Mouse (Mus musculus) CH12.LX (cell line): ENCODE measurements around the gene Ndp. TPM values are rescaled to one million over a fixed set of nuclear protein-coding genes. Genes with fewer than 3 reads are reported as not detected.

ENCODE experiments used
- DNase-seq: peaks from one replicate; pipeline ENCODE4 v3.0.0-alpha.2; 2013; ENCODE audit errors: extremely low read depth
- H3K27ac ChIP-seq: 2 replicates; pipeline ENCODE4 v1.5.1; 2012; ENCODE audit warnings: low read depth, mild to moderate bottlenecking, control low read depth, moderate library complexity; ENCODE audit not compliant: insufficient read depth
- H3K27me3 ChIP-seq: replicated peaks from 2 replicates; pipeline ENCODE3; 2012; ENCODE audit warnings: inconsistent platforms
- H3K36me3 ChIP-seq, 2 experiments: replicated peaks in 1 of 2; 2 replicates each; pipeline versions ENCODE3 to v1.6.1; 2012; ENCODE audit warnings: inconsistent platforms in 1 of 2, low read length in 1 of 2, mild to moderate bottlenecking in 1 of 2, mixed read lengths in 1 of 2, moderate library complexity in 1 of 2; ENCODE audit not compliant: control insufficient read depth in 1 of 2, insufficient read depth in 1 of 2
- H3K4me1 ChIP-seq, 2 experiments: 2 replicates each; pipeline ENCODE4 v1.6.1; 2012; ENCODE audit warnings: inconsistent platforms in 1 of 2, moderate library complexity in 1 of 2; ENCODE audit not compliant: insufficient read depth in 2 of 2, control insufficient read depth in 1 of 2
- H3K4me2 ChIP-seq: 2 replicates; pipeline ENCODE4 v1.6.1; 2012; ENCODE audit warnings: low read depth, mild to moderate bottlenecking, control low read depth; ENCODE audit not compliant: poor library complexity, insufficient read depth, severe bottlenecking
- H3K4me3 ChIP-seq, 3 experiments: fragments of 150-350 bp in 1 of 3; sonication (generic) in 1 of 3; replicated peaks in 1 of 3; 2 replicates each; pipeline versions ENCODE3 to v1.5.1; 2011 to 2012; ENCODE audit warnings: low read depth in 2 of 3, low read length in 2 of 3, mild to moderate bottlenecking in 2 of 3, moderate library complexity in 2 of 3, control low read depth in 1 of 3, improper control_type of control experiment in 1 of 3, inconsistent platforms in 1 of 3, mixed read lengths in 1 of 3; ENCODE audit not compliant: poor library complexity in 1 of 3
- H3K79me2 ChIP-seq: replicated peaks from 2 replicates; pipeline ENCODE4 v1.6.1; 2012; ENCODE audit warnings: mild to moderate bottlenecking, moderate library complexity; ENCODE audit not compliant: control insufficient read depth, poor library complexity, insufficient read depth, severe bottlenecking; ENCODE audit errors: extremely low read depth
- H3K9ac ChIP-seq: 2 replicates; pipeline ENCODE4 v1.6.1; 2012; ENCODE audit warnings: low read depth, mild to moderate bottlenecking, control low read depth, moderate library complexity; ENCODE audit not compliant: insufficient read depth
- H3K9me3 ChIP-seq: replicated peaks from 2 replicates; pipeline ENCODE3; 2012; ENCODE audit warnings: low read length, inconsistent platforms, mixed read lengths
- BHLHE40 ChIP-seq: IDR thresholded peaks from 2 replicates; pipeline ENCODE4 v1.6.1; 2011; ENCODE audit warnings: mild to moderate bottlenecking, low read depth, low read length, improper control_type of control experiment
- CHD1 ChIP-seq: IDR thresholded peaks from 2 replicates; pipeline ENCODE4 v1.6.1; 2012; ENCODE audit warnings: low read depth, low read length, improper control_type of control experiment, inconsistent platforms
- CHD2 ChIP-seq: IDR thresholded peaks from 2 replicates; pipeline ENCODE4 v1.6.1; 2011; ENCODE audit warnings: low read length, improper control_type of control experiment
- CTCF ChIP-seq, 2 experiments: IDR thresholded peaks in 1 of 2; conservative IDR thresholded peaks in 1 of 2; 2 replicates each; pipeline ENCODE4 v1.5.1; 2011 to 2012; ENCODE audit warnings: low read depth in 2 of 2, low read length in 2 of 2, improper control_type of control experiment in 1 of 2, inconsistent platforms in 1 of 2, mild to moderate bottlenecking in 1 of 2, moderate library complexity in 1 of 2
- ETS1 ChIP-seq: conservative IDR thresholded peaks from 2 replicates; pipeline ENCODE4 v1.6.1; 2012; ENCODE audit warnings: low read depth, mild to moderate bottlenecking, inconsistent platforms, low read length, improper control_type of control experiment, moderate library complexity
- JUN ChIP-seq: IDR thresholded peaks from 2 replicates; pipeline ENCODE4 v1.6.1; 2011; ENCODE audit warnings: low read depth, mild to moderate bottlenecking, low read length, improper control_type of control experiment, moderate library complexity; ENCODE audit not compliant: insufficient read depth
- JUND ChIP-seq: conservative IDR thresholded peaks from 2 replicates; pipeline ENCODE4 v1.6.1; 2011; ENCODE audit warnings: low read depth, low read length, improper control_type of control experiment
- KAT2A ChIP-seq: IDR thresholded peaks from 2 replicates; pipeline ENCODE4 v1.6.1; 2012; ENCODE audit warnings: low read length, improper control_type of control experiment, inconsistent platforms; ENCODE audit not compliant: insufficient replicate concordance
- MAFK ChIP-seq: IDR thresholded peaks from 2 replicates; pipeline ENCODE4 v1.6.1; 2011; ENCODE audit warnings: low read length, improper control_type of control experiment; ENCODE audit not compliant: insufficient replicate concordance
- MAX ChIP-seq: IDR thresholded peaks from 2 replicates; pipeline ENCODE4 v1.6.1; 2011; ENCODE audit warnings: low read length, improper control_type of control experiment
- MEF2A ChIP-seq: IDR thresholded peaks from 2 replicates; pipeline ENCODE4 v1.6.1; 2014; ENCODE audit warnings: low read depth, mild to moderate bottlenecking, inconsistent platforms, low read length, improper control_type of control experiment, borderline replicate concordance
- MYC ChIP-seq: IDR thresholded peaks from 2 replicates; pipeline ENCODE4 v1.6.1; 2011; ENCODE audit warnings: low read depth, mild to moderate bottlenecking, improper control_type of control experiment, low read length
- NELFE ChIP-seq: IDR thresholded peaks from 2 replicates; pipeline ENCODE4 v1.6.1; 2011; ENCODE audit warnings: low read depth, low read length, improper control_type of control experiment
- NRF1 ChIP-seq: IDR thresholded peaks from 2 replicates; pipeline ENCODE4 v1.6.1; 2014; ENCODE audit warnings: low read depth, mild to moderate bottlenecking, inconsistent platforms, low read length, improper control_type of control experiment, moderate library complexity
- PAX5 ChIP-seq: IDR thresholded peaks from 2 replicates; pipeline ENCODE4 v1.6.1; 2012; ENCODE audit warnings: low read length, inconsistent platforms, mixed read lengths
- POLR2A ChIP-seq: IDR thresholded peaks from 2 replicates; pipeline ENCODE4 v1.6.1; 2011; ENCODE audit warnings: low read depth, mild to moderate bottlenecking, improper control_type of control experiment, low read length
- POLR2AphosphoS2 ChIP-seq: IDR thresholded peaks from 2 replicates; pipeline ENCODE4 v1.6.1; 2011; ENCODE audit warnings: low read depth, low read length, improper control_type of control experiment
- RAD21 ChIP-seq: IDR thresholded peaks from 2 replicates; pipeline ENCODE4 v1.6.1; 2011; ENCODE audit warnings: low read depth, mild to moderate bottlenecking, low read length, improper control_type of control experiment, moderate library complexity
- RCOR1 ChIP-seq: conservative IDR thresholded peaks from 2 replicates; pipeline ENCODE4 v1.6.1; 2012; ENCODE audit warnings: low read depth, mild to moderate bottlenecking, inconsistent platforms, low read length, improper control_type of control experiment
- TBP ChIP-seq: conservative IDR thresholded peaks from 2 replicates; pipeline ENCODE4 v1.6.1; 2011; ENCODE audit warnings: low read depth, low read length, improper control_type of control experiment
- ZC3H11A ChIP-seq: IDR thresholded peaks from 2 replicates; pipeline ENCODE4 v1.6.1; 2012; ENCODE audit warnings: low read depth, mild to moderate bottlenecking, inconsistent platforms, low read length, improper control_type of control experiment
- ZNF384 ChIP-seq: IDR thresholded peaks from 2 replicates; pipeline ENCODE4 v1.6.1; 2012; ENCODE audit warnings: low read depth, low read length, improper control_type of control experiment, inconsistent platforms
- dilution Hi-C: fragments of 300-500 bp; cut with MboI; formaldehyde crosslinking; loops from 2 replicates; pipeline ENCODE4 v1.14.3; 2020; ENCODE audit warnings: low sequenced_read_pairs; ENCODE audit not compliant: extremely low pct_unique_long_range_greater_than_20kb, extremely low pct_ligation_motif_present
- in situ Hi-C: fragments of 300-500 bp; cut with MboI; formaldehyde crosslinking; loops from 3 replicates; pipeline ENCODE4 v1.14.3; 2019; ENCODE audit warnings: low sequenced_read_pairs, low pct_ligation_motif_present, low pct_unique_long_range_greater_than_20kb, mixed read lengths
- polyA plus RNA-seq: library from polyadenylated mRNA; unstranded; fragments of >175 nt; gene quantifications from 2 replicates; pipeline ENCODE4 v1.2.1, GENCODE M21; 2012; ENCODE audit warnings: low read depth; ENCODE audit not compliant: insufficient read length
- total RNA-seq, 2 experiments: library from RNA; depleted of rRNA; stranded (reverse); fragments of 300-350 nt in 1 of 2; fragments of >200 nt in 1 of 2; gene quantifications; 2 replicates each; pipeline ENCODE4 v1.2.3; 2012 to 2014

Ndp gene
- total and polyA plus RNA-seq, 3 experiments: not detected

DNA sequence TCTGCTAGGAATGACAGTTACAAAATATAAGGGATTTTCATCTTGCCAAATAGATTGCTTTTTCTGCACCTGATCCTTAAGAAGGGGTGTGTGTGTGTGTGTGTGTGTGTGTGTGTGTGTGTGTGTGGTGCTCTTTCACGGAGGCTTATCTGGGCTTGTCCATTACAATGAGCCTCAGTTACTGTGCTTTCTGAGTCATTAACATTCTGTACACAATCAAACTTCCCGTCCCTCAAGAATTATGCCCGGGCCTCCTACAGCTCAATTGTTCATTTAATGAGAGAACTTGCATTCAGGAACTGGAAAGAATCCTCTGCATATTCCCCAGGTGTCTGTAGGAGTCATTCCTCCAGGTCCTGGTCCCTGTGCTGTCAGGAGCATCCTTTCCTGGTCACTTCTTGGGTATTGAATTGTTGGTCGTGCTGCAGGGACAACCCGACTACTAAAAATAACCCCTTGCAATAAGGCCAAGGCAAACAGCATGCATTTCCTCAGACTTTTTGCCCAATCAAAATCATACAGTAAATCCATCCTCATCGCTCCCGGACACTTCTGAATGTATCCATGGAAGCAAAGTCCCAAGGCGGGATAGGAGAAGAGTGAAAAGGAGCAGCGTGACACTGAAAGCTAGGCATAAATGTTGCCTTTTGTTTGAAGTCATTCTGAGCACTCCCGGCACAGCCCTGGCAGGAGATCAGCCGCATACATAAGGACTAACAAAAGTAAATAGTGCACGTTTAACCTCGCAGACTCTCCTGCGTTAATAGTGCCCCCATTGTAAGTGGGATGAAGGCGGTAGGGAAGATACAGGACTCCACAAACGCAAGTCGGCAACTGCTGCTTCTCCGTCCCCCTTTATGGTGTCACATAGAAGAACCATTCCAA, 1.1 kb downstream of the Ndp start:
- Histone ChIP-seq H3K9ac (no peak overlapping the region), H3K4me2 (no peak overlapping the region), H3K9me3 (no peaks in the 10 kb centered on the region), H3K27ac (no peak overlapping the region), H3K4me1 (no peaks in the 10 kb centered on the region)
- in situ Hi-C loops: no loop called here
- no peak for DNase-seq
- TF ChIP-seq MYC: no peak
- TF ChIP-seq MAX: no peak
- no peak for TF ChIP-seq MAFK
- no peak for TF ChIP-seq CHD1
- no peak for TF ChIP-seq NELFE
- TF ChIP-seq KAT2A: no peak
- TF ChIP-seq CHD2: no peak
- TF ChIP-seq MEF2A: no peak
- no peak for TF ChIP-seq ZC3H11A
- TF ChIP-seq BHLHE40: no peak
- TF ChIP-seq JUN: no peak
- TF ChIP-seq, all 38 proteins: peak for 0
- H3K79me2 ChIP-seq: no peaks in the 10 kb centered on the region
- H3K27me3 ChIP-seq: no peaks in the 10 kb centered on the region
- no peak overlapping the region for H3K4me3 ChIP-seq
- H3K36me3 ChIP-seq: no peaks in the 10 kb centered on the region
- dilution Hi-C loops: no loop called here

DNA sequence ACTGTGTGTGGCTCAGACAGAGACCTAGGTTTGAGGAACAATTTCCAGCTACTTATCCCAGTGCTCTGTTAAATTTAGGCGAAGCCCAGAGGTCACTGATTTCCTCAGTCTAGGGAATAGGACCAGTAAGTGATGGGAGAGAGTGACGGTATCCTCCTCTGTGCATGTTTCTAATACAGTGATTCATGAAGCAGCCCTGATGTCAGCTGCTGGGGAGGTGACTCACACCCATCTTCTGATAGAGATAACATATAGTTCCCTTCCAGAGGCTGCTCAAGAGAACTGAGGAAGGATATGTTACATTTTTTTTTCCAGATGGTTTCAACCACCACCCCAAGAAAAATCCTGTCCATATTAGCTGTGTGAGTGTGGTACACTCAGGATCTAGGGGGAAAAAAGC, 2.9 kb downstream of the Ndp start:
- in situ Hi-C loops (no loop called here), dilution Hi-C loops (no loop called here)
- Histone ChIP-seq H3K36me3 (no peaks in the 10 kb centered on the region), H3K4me3 (no peak overlapping the region), H3K27me3 (no peaks in the 10 kb centered on the region), H3K9ac (no peak overlapping the region), H3K4me1 (no peaks in the 10 kb centered on the region), H3K79me2 (no peaks in the 10 kb centered on the region), H3K9me3 (no peaks in the 10 kb centered on the region), H3K27ac (no peak overlapping the region), H3K4me2 (no peak overlapping the region)
- no peak for DNase-seq
- TF ChIP-seq RAD21 (no peak), PAX5 (no peak), KAT2A (no peak)

DNA sequence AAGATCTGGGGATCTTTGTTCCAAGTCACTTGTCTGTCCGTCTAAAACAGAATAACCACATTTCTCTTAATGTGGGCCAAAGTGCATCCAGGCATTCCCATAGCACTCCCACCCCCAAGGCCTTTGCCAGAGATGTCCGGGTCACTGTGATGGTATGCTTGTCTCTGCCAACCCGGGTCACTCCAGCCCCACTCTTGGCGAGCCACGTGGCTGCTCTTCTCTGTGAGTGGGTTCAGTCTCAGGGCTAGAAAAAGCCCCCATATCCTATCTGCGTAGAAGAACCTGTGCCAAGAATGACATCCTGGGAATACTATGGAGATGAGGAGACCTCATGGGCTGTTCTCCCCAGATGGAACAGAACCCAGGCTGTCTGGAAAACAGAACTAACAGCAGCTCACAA, 4.0 kb downstream of the Ndp start:
- Histone ChIP-seq H3K27me3 (no peaks in the 10 kb centered on the region), H3K27ac (no peak overlapping the region), H3K36me3 (no peaks in the 10 kb centered on the region), H3K9me3 (no peaks in the 10 kb centered on the region), H3K4me3 (no peak overlapping the region), H3K79me2 (no peaks in the 10 kb centered on the region), H3K4me2 (no peak overlapping the region), H3K4me1 (no peaks in the 10 kb centered on the region), H3K9ac (no peak overlapping the region)
- DNase-seq: no peak
- in situ Hi-C loops (no loop called here), dilution Hi-C loops (no loop called here)
- TF ChIP-seq ETS1: no peak
- no peak for TF ChIP-seq POLR2A
- no peak for TF ChIP-seq TBP
- no peak for TF ChIP-seq ZNF384
- TF ChIP-seq CHD2: no peak
- TF ChIP-seq JUN: no peak
- TF ChIP-seq JUND: no peak
- TF ChIP-seq KAT2A: no peak
- no peak for TF ChIP-seq NELFE
- TF ChIP-seq POLR2AphosphoS2: no peak
- no peak for TF ChIP-seq NRF1
- no peak for TF ChIP-seq RCOR1
- no peak for TF ChIP-seq CTCF (conservative IDR thresholded peaks at IDR 0.05 in 1 of 2, IDR thresholded peaks at IDR 0.05 in 1 of 2; ENCODE audit: low read depth in 2 of 2, low read length in 2 of 2)
